Mouse (Mus musculus) lung, adult 2 months (tissue): Measurements from ENCODE around the gene Afm.

Source experiments
- CTCF ChIP-seq: fragments of 200-500 bp; IDR thresholded peaks from 2 replicates; pipeline ENCODE4 v1.5.1; 2011; ENCODE audit warnings: mild to moderate bottlenecking, low read length, control low read depth; ENCODE audit not compliant: insufficient read depth
- POLR2A ChIP-seq: fragments of 200-500 bp; IDR thresholded peaks from 2 replicates; pipeline ENCODE4 v1.6.1; 2011; ENCODE audit warnings: low read depth, mild to moderate bottlenecking, control low read depth, low read length, borderline replicate concordance; ENCODE audit errors: extremely low read depth

DNA sequence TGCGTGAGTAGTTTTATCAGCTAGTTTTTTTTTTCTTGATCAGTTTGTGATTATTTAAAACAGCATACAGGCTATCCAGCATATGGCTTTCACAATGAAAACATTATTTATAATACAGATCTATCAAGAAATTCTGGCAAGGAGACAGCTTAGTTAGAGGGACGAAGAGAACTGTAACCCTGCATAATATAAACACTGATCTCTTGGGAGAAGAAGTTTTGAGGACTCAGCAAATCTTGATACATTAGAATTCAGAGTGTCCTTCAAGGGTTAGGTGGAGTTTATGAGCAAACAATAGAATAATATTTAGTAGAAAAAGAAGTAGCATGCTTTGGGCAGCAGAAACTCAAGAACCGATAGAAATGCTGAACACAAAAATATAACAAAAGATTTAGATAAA is 47.9 kb upstream of the Afm start:
- TF ChIP-seq POLR2A (no peak), CTCF (no peak)
